Mouse (Mus musculus) heart, postnatal 10 days (tissue): ENCODE results near the gene Farsa. TPM values are rescaled to one million over a fixed set of nuclear protein-coding genes. Genes with fewer than 3 reads are reported as not detected.
A peak's percentile ranks its signal among the peaks of the same experiment; 100 is the strongest.
"Not testable (repeated sequence)": the region's sequence is repeated elsewhere in the genome, so short reads cannot be mapped to it uniquely, and the experiment has no call there.

ENCODE experiments used
- DNase-seq, 2 experiments: peaks; one replicate each; pipeline ENCODE4 v3.0.0; 2021
- intact Hi-C: fragments of 180-260 bp; cut with DNase I; formaldehyde crosslinking; loops from one replicate; pipeline ENCODE4 v1.15.1; 2025
- microRNA-seq, 2 experiments: library from miRNA; unstranded; fragments of <30 nt; microRNA quantifications; one replicate each; pipeline ENCODE4 v1.2.0; 2022
- total RNA-seq, 2 experiments: library from RNA; stranded (reverse); gene quantifications; 2 replicates each; pipeline ENCODE4 v1.2.3; 2021

Farsa gene
- total RNA-seq, 2 experiments from 2014 or later, result 31.7 to 32.5 TPM

- intact Hi-C loops, DNase-seq: not testable (repeated sequence)
Observed at GRCm38 (mm10) chr8:84907979-84908378, 51.2 kb downstream of the Farsa start.

- intact Hi-C loops, result no loop called here
- DNase-seq, result peak; percentile 96 to 97
Observed at GRCm38 (mm10) chr8:84908421-84909161, 51.8 kb downstream of the Farsa start, which contains the start of gene Dnase2a. Gene Dnase2a, plus strand, starts transcription at chr8:84908560.

GRCm38 (mm10) chr8:84909162-84909767 is 52.5 kb downstream of the Farsa start:
- intact Hi-C loops, result no loop called here
- DNase-seq, result no peak

GRCm38 (mm10) chr8:84909949-84910348 is 53.2 kb downstream of the Farsa start:
- DNase-seq, result no peak
- intact Hi-C loops, result no loop called here

- intact Hi-C loops, result no loop called here
- DNase-seq, result no peak
Observed at GRCm38 (mm10) chr8:84910551-84910950, 53.8 kb downstream of the Farsa start.

- no peak for DNase-seq
- intact Hi-C loops, result no loop called here
Observed at GRCm38 (mm10) chr8:84911854-84912253, 55.1 kb downstream of the Farsa start.

- intact Hi-C loops, result no loop called here
- DNase-seq, result no peak
Observed at GRCm38 (mm10) chr8:84912391-84912790, 55.6 kb downstream of the Farsa start.

- peak; percentile 61 to 64 for DNase-seq
Observed at GRCm38 (mm10) chr8:84912895-84913501, 56.2 kb downstream of the Farsa start.

GRCm38 (mm10) chr8:84913502-84913900 is 56.7 kb downstream of the Farsa start:
- no peak for DNase-seq
- intact Hi-C loops, result no loop called here

More at GRCm38 (mm10) chr8:84912895-84913501, 56.2 kb downstream of the Farsa start:
- intact Hi-C loops, result no loop called here

GRCm38 (mm10) chr8:84913960-84914359 is 57.2 kb downstream of the Farsa start:
- DNase-seq, result no peak
- intact Hi-C loops, result no loop called here

GRCm38 (mm10) chr8:84915269-84915668 is 58.5 kb downstream of the Farsa start:
- intact Hi-C loops, result no loop called here
- DNase-seq, result no peak

- intact Hi-C loops, result no loop called here
- DNase-seq, result no peak
Observed at GRCm38 (mm10) chr8:84917781-84918180, 61.0 kb downstream of the Farsa start.

- no peak for DNase-seq
- intact Hi-C loops, result no loop called here
Observed at GRCm38 (mm10) chr8:84918646-84919045, 61.9 kb downstream of the Farsa start.

Small RNA genes within 50 kb of the gene (microRNA-seq; reads per million reads assigned to microRNA genes)
- 3.5 to 3.6 reads per million in 2 experiments for gene Mir7069

Other genes starting within 250 kb of the Farsa start
- 10 to 100 TPM; 30.8 to 31.4 TPM for gene Ier2, start 194.1 kb upstream of the Farsa start, total RNA-seq
- 10 to 100 TPM; 40.3 to 40.6 TPM for gene Trmt1, start 170.7 kb upstream of the Farsa start, total RNA-seq
- 10 to 100 TPM; 50.2 TPM for gene Nacc1, start 169.1 kb upstream of the Farsa start, total RNA-seq
- gene Lyl1, start 155.5 kb upstream of the Farsa start, total RNA-seq, result 1 to 10 TPM; 8.4 to 9.1 TPM
- gene G430095P16Rik, start 134.0 kb upstream of the Farsa start, total RNA-seq, result under 1 TPM; 0.50 to 0.89 TPM
- gene Nfix, start 56.6 kb upstream of the Farsa start, total RNA-seq, result 100 to 1,000 TPM; 256 to 266 TPM
- gene Dand5, start 34.2 kb upstream of the Farsa start, total RNA-seq, result 1 to 10 TPM; 3.1 to 3.8 TPM
- 10 to 100 TPM; 23.7 to 25.0 TPM for gene Gadd45gip1, start 25.5 kb upstream of the Farsa start, total RNA-seq
- 10 to 100 TPM; 77.8 to 88.5 TPM for gene Rad23a, start 16.3 kb upstream of the Farsa start, total RNA-seq
- gene Calr, start 10.1 kb upstream of the Farsa start, total RNA-seq, result 100 to 1,000 TPM; 275 to 333 TPM
- 1 to 10 TPM; 6.9 TPM for gene Syce2, start 15.1 kb downstream of the Farsa start, total RNA-seq
- gene Gcdh, start 36.9 kb downstream of the Farsa start, total RNA-seq, result 10 to 100 TPM; 31.7 to 32.8 TPM
- under 1 TPM; 0.17 to 0.22 TPM for gene Klf1, start 44.9 kb downstream of the Farsa start, total RNA-seq
- 1 to 10 TPM; 6.4 to 7.3 TPM for gene Dnase2a, start 51.6 kb downstream of the Farsa start, total RNA-seq
- gene Mast1, start 80.4 kb downstream of the Farsa start, total RNA-seq, result under 1 TPM in 1 of 2 experiments, not detected in 1; 0.07 TPM
- not detected for gene Rtbdn, start 90.0 kb downstream of the Farsa start, total RNA-seq
- gene Gm49661, start 112.4 kb downstream of the Farsa start, total RNA-seq, result 1 to 10 TPM in 1 of 2 experiments, not detected in 1; 1.6 TPM
- gene Prdx2, start 112.6 kb downstream of the Farsa start, total RNA-seq, result 100 to 1,000 TPM; 689 to 769 TPM
- gene Rnaseh2a, start 112.8 kb downstream of the Farsa start, total RNA-seq, result 10 to 100 TPM; 53.4 to 55.4 TPM
- 10 to 100 TPM; 12.6 to 12.7 TPM for gene Junb, start 121.7 kb downstream of the Farsa start, total RNA-seq
- 1 to 10 TPM; 1.8 to 2.3 TPM for gene Hook2, start 133.6 kb downstream of the Farsa start, total RNA-seq
- not detected for gene Best2, start 157.5 kb downstream of the Farsa start, total RNA-seq
- gene Asna1, start 168.3 kb downstream of the Farsa start, total RNA-seq, result 10 to 100 TPM; 78.6 to 79.7 TPM
- 100 to 1,000 TPM; 117 to 120 TPM for gene Trir, start 169.8 kb downstream of the Farsa start, total RNA-seq
- gene Tnpo2, start 179.9 kb downstream of the Farsa start, total RNA-seq, result 10 to 100 TPM; 32.2 to 39.6 TPM
- gene Fbxw9, start 203.1 kb downstream of the Farsa start, total RNA-seq, result 10 to 100 TPM; 12.6 to 13.0 TPM
- gene Gm5741, start 211.0 kb downstream of the Farsa start, total RNA-seq, result not detected
- gene Dhps, start 214.8 kb downstream of the Farsa start, total RNA-seq, result 10 to 100 TPM; 28.0 to 29.5 TPM
- 10 to 100 TPM; 48.5 to 51.6 TPM for gene Wdr83os, start 223.8 kb downstream of the Farsa start, total RNA-seq
- 10 to 100 TPM; 27.4 to 27.7 TPM for gene Wdr83, start 224.3 kb downstream of the Farsa start, total RNA-seq
- gene Man2b1, start 226.3 kb downstream of the Farsa start, total RNA-seq, result 10 to 100 TPM; 32.5 to 34.6 TPM